Mouse (Mus musculus): ENCODE results near the gene Ddx18. TPM values are rescaled to one million over a fixed set of nuclear protein-coding genes. Genes with fewer than 3 reads are reported as not detected.

Ddx18 gene
- 10.1 and 10.4 TPM in 2 replicates for polyA plus RNA-seq (2012; rRNA removed; ENCODE audit: low replicate concordance)

GRCm38 (mm10) chr1:121567521-121568489 is at the start of gene Ddx18:
TSS of gene Ddx18 (minus strand) at chr1:121567989.

GRCm38 (mm10) chr1:121528399-121528720 is 39.4 kb downstream of the Ddx18 start, which contains the start of gene Htr5b:
TSS of gene Htr5b (minus strand) at chr1:121528465.

Other genes starting within 250 kb of the Ddx18 start
- gene Insig2, start 235.4 kb downstream of the Ddx18 start, polyA plus RNA-seq (2012; rRNA removed; ENCODE audit: low replicate concordance) = 7.0 and 7.7 TPM in 2 replicates
- 2.5 TPM in 2 replicates for gene Ccdc93, start 136.9 kb downstream of the Ddx18 start, polyA plus RNA-seq (2012; rRNA removed; ENCODE audit: low replicate concordance)
- not detected in 2 replicates for gene Htr5b, start 39.5 kb downstream of the Ddx18 start, polyA plus RNA-seq (2012; rRNA removed; ENCODE audit: low replicate concordance)